Mouse (Mus musculus): ENCODE measurements around the gene Pla2g10. TPM values are rescaled to one million over a fixed set of nuclear protein-coding genes. Genes with fewer than 3 reads are reported as not detected.

The Pla2g10 gene
- polyA plus RNA-seq, 1 experiment, result 0.58 TPM

GRCm38 (mm10) chr16:13668402-13669108 lies 62.2 kb downstream of the Pla2g10 start:
- Histone ChIP-seq H3K27ac (ENCODE audit: insufficient read depth, low read depth, low read length) (no peak overlapping the region), H3K36me3 (ENCODE audit: control insufficient read depth, insufficient read depth, low read length) (no peaks in the 10 kb centered on the region), H3K4me3 (ENCODE audit: insufficient read depth, low read depth, low read length) (no peak overlapping the region; the same call in 1 of the 2 replicates), H3K4me1 (ENCODE audit: control insufficient read depth, insufficient read depth, low read length) (peaks cover 2% of the 10 kb centered on the region; the same call in 1 of the 2 replicates), H3K27me3 (replicated peaks; ENCODE audit: control insufficient read depth, insufficient read depth, low read length) (no peaks in the 10 kb centered on the region)
- DNase-seq, result no peak
- TF ChIP-seq CTCF (conservative IDR thresholded peaks at IDR 0.05; ENCODE audit: insufficient read depth, insufficient read length, low read depth, low read length), result no peak
- no peak for TF ChIP-seq POLR2A (IDR thresholded peaks at IDR 0.05; ENCODE audit: low read depth, low read length)
- 84% methylated on average over 10 of the region's 10 CpGs for WGBS

GRCm38 (mm10) chr16:13667878-13668343 lies 62.9 kb downstream of the Pla2g10 start, which contains the start of gene Parn:
Gene Parn, minus strand, starts transcription at chr16:13668170.
- WGBS, result under 1% methylated on average over 35 of the region's 35 CpGs
- H3K36me3 ChIP-seq (ENCODE audit: control insufficient read depth, insufficient read depth, low read length), result no peaks in the 10 kb centered on the region
- H3K4me1 ChIP-seq (ENCODE audit: control insufficient read depth, insufficient read depth, low read length), result peaks cover 2% of the 10 kb centered on the region; the same call in 1 of the 2 replicates
- no peaks in the 10 kb centered on the region for H3K27me3 ChIP-seq (replicated peaks; ENCODE audit: control insufficient read depth, insufficient read depth, low read length)
- no peak for TF ChIP-seq CTCF (conservative IDR thresholded peaks at IDR 0.05; ENCODE audit: insufficient read depth, insufficient read length, low read depth, low read length)
- peak; percentile 79 for TF ChIP-seq POLR2A (IDR thresholded peaks at IDR 0.05; ENCODE audit: low read depth, low read length)
- DNase-seq, result peak; percentile 96
- peak within 1 kb of the TSS; percentile 87 for H3K4me3 ChIP-seq (ENCODE audit: insufficient read depth, low read depth, low read length)
- peak within 1 kb of the TSS; percentile 56 for H3K27ac ChIP-seq (ENCODE audit: insufficient read depth, low read depth, low read length)

Other genes with a start within 250 kb of the Pla2g10 start
- 12.3 and 15.1 TPM in 2 replicates for gene Parn, start 62.8 kb downstream of the Pla2g10 start, polyA plus RNA-seq (2012; rRNA removed)
- 30.2 and 31.2 TPM in 2 replicates for gene Bfar, start 59.1 kb downstream of the Pla2g10 start, polyA plus RNA-seq (2012; rRNA removed)
- 0.83 and 0.92 TPM in 2 replicates for gene 3110001I22Rik, start 59.1 kb downstream of the Pla2g10 start, polyA plus RNA-seq (2012; rRNA removed)
- gene Rrn3, start 49.7 kb upstream of the Pla2g10 start, polyA plus RNA-seq (2012; rRNA removed), result 9.2 and 11.0 TPM in 2 replicates
- gene Ntan1, start 87.9 kb upstream of the Pla2g10 start, polyA plus RNA-seq (2012; rRNA removed), result 60.5 and 67.9 TPM in 2 replicates
- 77.3 and 85.4 TPM in 2 replicates for gene Pdxdc1, start 172.1 kb upstream of the Pla2g10 start, polyA plus RNA-seq (2012; rRNA removed)
- 363 and 893 TPM in 2 replicates for gene Mpv17l, start 172.2 kb upstream of the Pla2g10 start, polyA plus RNA-seq (2012; rRNA removed)